Comparison of ENCODE assay signal across 17 mouse cellular contexts in genomic region chr5:54759657-54760056, GRCm38 (mm10).
DNase-seq lines count a peak whose midpoint lies in the region.
"Had no signal": no experiment of that assay in that cellular context is flagged by ENCODE, and none has a peak within 500 bp of the region (broad histone marks: within the 10 kb centered on the region; RNA-seq: fewer than 3 reads in every experiment).

No protein-coding gene starts in this region.

- peak; percentile 2 for DNase-seq in gastrocnemius, adult 18-20 months (ENCODE audit: low spot score)
- DNase-seq in gastrocnemius, postnatal 10 days = no peak
- DNase-seq in left cerebral cortex, adult 11 months (ENCODE audit: low spot score) = peak; percentile 3
- no peak for DNase-seq in left cerebral cortex, postnatal 4 days
- DNase-seq in skeletal muscle tissue, adult 2 months (ENCODE audit: low read depth, low spot score) = peak; percentile 17
- no peak for DNase-seq in layer of hippocampus, postnatal 10 days (ENCODE audit: low spot score in 2 of 2)
- DNase-seq: adrenal gland, postnatal 10 days; B cell, adult 2 months; cerebellum, adult 11-12 months; cerebellum, adult 8-10 months; cerebellum, postnatal 10 days; cerebellum, postnatal 36 days; embryo, embryonic 11 days; gastrocnemius, postnatal 36 days; heart, postnatal 10 days; heart, postnatal 36 days; kidney, adult 11 months had no signal

- intact Hi-C loops in left cerebral cortex, postnatal 4 days (cut with DNase I) = no loop called here

Comparison
In these comparisons a context has a peak if more than half of its experiments do, and no peak if none do; other contexts are left out.
1. DNase-seq: peak in gastrocnemius, adult 18-20 months (single experiment), left cerebral cortex, adult 11 months (single experiment) and skeletal muscle tissue, adult 2 months (single experiment); none in gastrocnemius, postnatal 10 days (single experiment), left cerebral cortex, postnatal 4 days (single experiment) and layer of hippocampus, postnatal 10 days (0 of 2).